Mouse (Mus musculus): ENCODE data around the gene Gm20671. TPM values are rescaled to one million over a fixed set of nuclear protein-coding genes. Genes with fewer than 3 reads are reported as not detected.
"Not testable (repeated sequence)": the region's sequence is repeated elsewhere in the genome, so short reads cannot be mapped to it uniquely, and the experiment has no call there.

Gm20671 gene
- polyA plus RNA-seq, 1 experiment from 2014 or later = not detected

GRCm38 (mm10) chr5:32767636-32768373 is 59.1 kb downstream of the Gm20671 start:
- no peak overlapping the region for H3K4me2 ChIP-seq
- peaks cover 10% of the 10 kb centered on the region; the same call in 1 of the 2 replicates for H3K36me3 ChIP-seq (ENCODE audit: control insufficient read depth, insufficient read depth, low read length)
- DNase-seq (ENCODE audit: low spot score) = no peak

GRCm38 (mm10) chr5:32767004-32767403 is 59.9 kb downstream of the Gm20671 start:
- Histone ChIP-seq H3K9ac (ENCODE audit: low read depth, low read length) (no peak overlapping the region), H3K36me3 (ENCODE audit: control insufficient read depth, insufficient read depth, low read length) (peaks cover 8% of the 10 kb centered on the region; the same call in 1 of the 2 replicates), H3K27ac (ENCODE audit: low read depth, low read length) (no peak overlapping the region), H3K4me3 (ENCODE audit: low read depth, low read length) (no peak overlapping the region), H3K4me2 (no peak overlapping the region), H3K27me3 (replicated peaks; ENCODE audit: control insufficient read depth, insufficient read depth, low read length) (no peaks in the 10 kb centered on the region), H3K9me3 (ENCODE audit: control insufficient read depth, low read length) (no peaks in the 10 kb centered on the region), H3K4me1 (replicated peaks; ENCODE audit: control insufficient read depth, insufficient read depth, low read length) (no peaks in the 10 kb centered on the region; the same call in 1 of the 2 replicates)
- ATAC-seq (replicated peaks; ENCODE audit: low FRiP score) = no peak
- 66% methylated on average over 3 of the region's 3 CpGs for WGBS
- DNase-seq (ENCODE audit: low spot score) = no peak

More at GRCm38 (mm10) chr5:32767636-32768373, 59.1 kb downstream of the Gm20671 start:
- no peaks in the 10 kb centered on the region for H3K9me3 ChIP-seq (ENCODE audit: control insufficient read depth, low read length)
- no peak overlapping the region for H3K9ac ChIP-seq (ENCODE audit: low read depth, low read length)
- H3K27ac ChIP-seq (ENCODE audit: low read depth, low read length) = no peak overlapping the region
- ATAC-seq (replicated peaks; ENCODE audit: low FRiP score) = no peak
- 86% methylated on average over 4 of the region's 4 CpGs for WGBS
- no peaks in the 10 kb centered on the region; the same call in 1 of the 2 replicates for H3K4me1 ChIP-seq (replicated peaks; ENCODE audit: control insufficient read depth, insufficient read depth, low read length)
- no peaks in the 10 kb centered on the region for H3K27me3 ChIP-seq (replicated peaks; ENCODE audit: control insufficient read depth, insufficient read depth, low read length)
- no peak overlapping the region for H3K4me3 ChIP-seq (ENCODE audit: low read depth, low read length)

DNA sequence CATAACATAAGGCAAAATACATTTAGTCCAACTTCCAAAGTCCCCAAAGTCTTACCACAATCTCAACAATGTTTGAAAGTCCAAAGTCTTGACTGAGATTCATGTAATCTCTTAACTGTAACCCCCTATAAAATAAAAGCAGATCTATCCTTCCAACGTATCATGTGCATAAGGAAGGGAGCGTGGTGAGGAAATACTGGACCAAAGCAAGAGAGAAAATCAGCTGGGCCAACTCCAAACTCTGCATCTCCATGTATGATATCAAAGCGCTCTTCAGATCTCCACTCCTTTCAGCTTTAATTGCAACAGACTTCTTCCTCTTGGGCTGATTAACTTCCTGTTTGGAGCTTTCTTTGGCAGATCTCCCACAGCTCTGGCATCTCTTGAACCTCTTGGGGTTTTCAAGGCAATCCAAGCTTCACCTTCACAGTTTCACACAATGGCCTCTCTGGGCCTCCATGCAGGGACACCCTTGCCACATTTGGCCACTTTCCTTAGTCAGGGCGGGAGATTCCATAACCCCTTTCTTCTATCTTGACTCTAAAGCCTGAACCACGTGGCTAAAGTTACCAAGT is 65.3 kb downstream of the Gm20671 start:
- ATAC-seq (replicated peaks; ENCODE audit: low FRiP score) (no peak), DNase-seq (ENCODE audit: low spot score) (no peak)
- Histone ChIP-seq H3K27ac (ENCODE audit: low read depth, low read length) (no peak overlapping the region), H3K27me3 (replicated peaks; ENCODE audit: control insufficient read depth, insufficient read depth, low read length) (no peaks in the 10 kb centered on the region), H3K9me3 (ENCODE audit: control insufficient read depth, low read length) (no peaks in the 10 kb centered on the region), H3K9ac (ENCODE audit: low read depth, low read length) (no peak overlapping the region), H3K4me2 (no peak overlapping the region), H3K36me3 (ENCODE audit: control insufficient read depth, insufficient read depth, low read length) (peaks cover 10% of the 10 kb centered on the region; the same call in 1 of the 2 replicates), H3K4me3 (ENCODE audit: low read depth, low read length) (no peak overlapping the region), H3K4me1 (replicated peaks; ENCODE audit: control insufficient read depth, insufficient read depth, low read length) (no peaks in the 10 kb centered on the region; the same call in 1 of the 2 replicates)
- WGBS = 78% methylated on average over 5 of the region's 5 CpGs

DNA sequence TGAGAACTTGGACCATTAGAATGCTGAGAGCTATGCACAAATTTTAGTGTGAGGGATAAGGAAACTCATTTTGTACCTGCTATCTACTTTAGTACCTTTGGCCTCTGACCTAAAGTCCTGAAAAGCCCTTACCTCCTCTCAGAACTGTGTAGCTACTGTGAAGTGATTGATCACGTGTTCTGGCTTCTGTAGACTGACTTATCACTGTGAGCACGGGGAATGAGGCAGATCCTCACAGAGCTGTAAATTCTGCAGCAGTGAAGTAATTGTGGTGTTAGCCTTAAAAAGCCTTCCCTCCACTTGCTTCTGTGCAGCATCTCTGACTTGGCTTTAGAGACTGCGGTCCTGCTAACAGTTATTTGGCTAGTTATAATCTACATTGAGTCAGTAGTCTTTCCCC is 66.1 kb downstream of the Gm20671 start:
- H3K4me2 ChIP-seq = no peak overlapping the region
- peaks cover 10% of the 10 kb centered on the region; the same call in 1 of the 2 replicates for H3K36me3 ChIP-seq (ENCODE audit: control insufficient read depth, insufficient read depth, low read length)
- no peak for DNase-seq (ENCODE audit: low spot score)
- H3K9ac ChIP-seq (ENCODE audit: low read depth, low read length) = no peak overlapping the region
- H3K4me1 ChIP-seq (replicated peaks; ENCODE audit: control insufficient read depth, insufficient read depth, low read length) = no peaks in the 10 kb centered on the region; the same call in 1 of the 2 replicates
- no peak for ATAC-seq (replicated peaks; ENCODE audit: low FRiP score)
- H3K9me3 ChIP-seq (ENCODE audit: control insufficient read depth, low read length) = no peaks in the 10 kb centered on the region
- no peaks in the 10 kb centered on the region for H3K27me3 ChIP-seq (replicated peaks; ENCODE audit: control insufficient read depth, insufficient read depth, low read length)
- WGBS = 63% methylated on average over 3 of the region's 3 CpGs
- no peak overlapping the region for H3K4me3 ChIP-seq (ENCODE audit: low read depth, low read length)
- no peak overlapping the region for H3K27ac ChIP-seq (ENCODE audit: low read depth, low read length)

DNA sequence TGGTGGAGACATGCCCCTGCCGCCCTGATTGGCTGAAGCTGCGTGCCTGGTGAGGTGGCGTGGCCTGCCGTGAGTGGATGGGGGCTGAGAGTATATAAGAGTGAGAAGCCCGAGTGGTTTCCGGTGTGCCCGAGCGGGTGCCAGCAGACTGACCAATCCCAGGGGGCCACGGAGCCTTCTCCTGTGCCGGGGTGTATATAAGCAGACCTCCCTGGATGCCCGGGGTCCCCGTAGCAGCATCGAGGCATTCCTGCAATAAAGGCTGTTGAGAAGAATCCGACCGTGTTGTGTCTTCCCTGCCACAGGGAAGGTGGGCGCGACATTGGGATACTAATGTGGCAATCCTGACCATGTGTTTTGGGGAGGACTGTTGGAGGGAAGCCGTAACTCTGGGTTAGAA is 66.6 kb downstream of the Gm20671 start:
- WGBS = 96% methylated on average over 18 of the region's 18 CpGs
- H3K4me3 ChIP-seq (ENCODE audit: low read depth, low read length) = not testable (repeated sequence)

GRCm38 (mm10) chr5:32759662-32760061 is 67.2 kb downstream of the Gm20671 start:
- WGBS = 64% methylated on average over 2 of the region's 2 CpGs
- ATAC-seq (replicated peaks; ENCODE audit: low FRiP score) (no peak), DNase-seq (ENCODE audit: low spot score) (no peak)
- Histone ChIP-seq H3K4me2 (no peak overlapping the region), H3K36me3 (ENCODE audit: control insufficient read depth, insufficient read depth, low read length) (peaks cover 9% of the 10 kb centered on the region; the same call in 1 of the 2 replicates), H3K9ac (ENCODE audit: low read depth, low read length) (no peak overlapping the region), H3K27ac (ENCODE audit: low read depth, low read length) (no peak overlapping the region), H3K27me3 (replicated peaks; ENCODE audit: control insufficient read depth, insufficient read depth, low read length) (no peaks in the 10 kb centered on the region), H3K9me3 (ENCODE audit: control insufficient read depth, low read length) (no peaks in the 10 kb centered on the region), H3K4me1 (replicated peaks; ENCODE audit: control insufficient read depth, insufficient read depth, low read length) (no peaks in the 10 kb centered on the region; the same call in 1 of the 2 replicates), H3K4me3 (ENCODE audit: low read depth, low read length) (no peak overlapping the region)

More for the DNA sequence above, 66.6 kb downstream of the Gm20671 start:
- not testable (repeated sequence) for H3K27ac ChIP-seq (ENCODE audit: low read depth, low read length); H3K9me3 ChIP-seq (ENCODE audit: control insufficient read depth, low read length); H3K4me2 ChIP-seq; H3K27me3 ChIP-seq (replicated peaks; ENCODE audit: control insufficient read depth, insufficient read depth, low read length); ATAC-seq (replicated peaks; ENCODE audit: low FRiP score); H3K4me1 ChIP-seq (replicated peaks; ENCODE audit: control insufficient read depth, insufficient read depth, low read length); H3K9ac ChIP-seq (ENCODE audit: low read depth, low read length); DNase-seq (ENCODE audit: low spot score)
- peaks cover 10% of the 10 kb centered on the region; the same call in 1 of the 2 replicates for H3K36me3 ChIP-seq (ENCODE audit: control insufficient read depth, insufficient read depth, low read length)

DNA sequence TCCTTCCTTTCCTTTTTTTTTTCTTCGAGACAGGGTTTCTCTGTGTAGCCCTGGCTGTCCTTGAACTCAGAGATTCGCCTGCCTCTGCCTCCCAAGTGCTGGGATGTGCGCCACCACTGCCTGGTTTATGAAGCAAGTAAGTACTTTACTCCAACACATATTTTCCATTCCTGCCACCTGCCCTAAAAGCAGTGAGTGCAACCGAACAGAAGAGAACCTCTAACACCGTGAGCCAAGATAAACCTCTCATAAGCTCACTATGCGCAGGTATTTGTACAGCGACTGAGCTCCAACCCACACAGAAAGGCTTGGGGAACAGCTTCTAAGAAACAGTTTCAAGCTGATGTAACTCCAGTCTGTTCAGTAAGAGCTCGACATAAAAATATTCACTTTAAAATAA is 70.8 kb downstream of the Gm20671 start:
- Histone ChIP-seq H3K4me3 (ENCODE audit: low read depth, low read length) (no peak overlapping the region), H3K9me3 (ENCODE audit: control insufficient read depth, low read length) (no peaks in the 10 kb centered on the region), H3K4me2 (no peak overlapping the region), H3K27ac (ENCODE audit: low read depth, low read length) (no peak overlapping the region), H3K9ac (ENCODE audit: low read depth, low read length) (no peak overlapping the region), H3K4me1 (replicated peaks; ENCODE audit: control insufficient read depth, insufficient read depth, low read length) (no peaks in the 10 kb centered on the region), H3K36me3 (ENCODE audit: control insufficient read depth, insufficient read depth, low read length) (peaks cover 2% of the 10 kb centered on the region; the same call in 1 of the 2 replicates), H3K27me3 (replicated peaks; ENCODE audit: control insufficient read depth, insufficient read depth, low read length) (no peaks in the 10 kb centered on the region)
- DNase-seq (ENCODE audit: low spot score) (no peak), ATAC-seq (replicated peaks; ENCODE audit: low FRiP score) (no peak)
- 92% methylated on average over 8 of the region's 8 CpGs for WGBS

- Histone ChIP-seq H3K4me2 (no peak overlapping the region), H3K36me3 (ENCODE audit: control insufficient read depth, insufficient read depth, low read length) (peaks cover under 1% of the 10 kb centered on the region; the same call in 1 of the 2 replicates), H3K27me3 (replicated peaks; ENCODE audit: control insufficient read depth, insufficient read depth, low read length) (no peaks in the 10 kb centered on the region), H3K9ac (ENCODE audit: low read depth, low read length) (no peak overlapping the region), H3K4me1 (replicated peaks; ENCODE audit: control insufficient read depth, insufficient read depth, low read length) (peaks cover 7% of the 10 kb centered on the region), H3K27ac (ENCODE audit: low read depth, low read length) (no peak overlapping the region), H3K9me3 (ENCODE audit: control insufficient read depth, low read length) (no peaks in the 10 kb centered on the region), H3K4me3 (ENCODE audit: low read depth, low read length) (no peak overlapping the region)
- 54% methylated on average over 2 of the region's 2 CpGs for WGBS
- DNase-seq (ENCODE audit: low spot score) (no peak), ATAC-seq (replicated peaks; ENCODE audit: low FRiP score) (no peak)
These were observed 75.2 kb downstream of the Gm20671 start for GRCm38 (mm10) chr5:32751736-32752135.
